Mouse (Mus musculus) yolk sac, embryonic 10.5 days (tissue): ENCODE measurements around the gene Parvg.

Experiments
- DNase-seq: peaks from one replicate; pipeline ENCODE4 v3.0.0-alpha.2; 2017; ENCODE audit warnings: low spot score

Gene Parvg

DNA sequence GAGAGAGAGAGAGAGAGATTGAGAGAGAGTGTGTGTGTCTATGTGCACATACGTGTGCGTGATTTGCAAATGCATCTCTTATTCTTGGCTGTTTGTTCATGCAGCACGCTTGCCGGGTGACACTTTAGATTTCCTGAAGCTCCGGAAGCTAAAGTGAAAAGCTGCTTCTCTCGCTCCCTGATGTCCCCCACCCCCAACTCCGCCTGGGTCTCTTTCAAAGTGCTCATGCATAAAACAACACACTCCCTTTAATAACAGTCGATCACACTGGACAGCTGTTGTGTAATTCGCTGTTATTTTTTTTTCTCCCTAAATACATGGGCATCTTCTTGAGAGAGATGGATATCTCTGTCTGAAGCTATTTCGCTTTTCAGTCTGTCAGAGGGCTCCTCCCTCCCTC lies 18.5 kb upstream of the Parvg start:
- DNase-seq: no peak

DNA sequence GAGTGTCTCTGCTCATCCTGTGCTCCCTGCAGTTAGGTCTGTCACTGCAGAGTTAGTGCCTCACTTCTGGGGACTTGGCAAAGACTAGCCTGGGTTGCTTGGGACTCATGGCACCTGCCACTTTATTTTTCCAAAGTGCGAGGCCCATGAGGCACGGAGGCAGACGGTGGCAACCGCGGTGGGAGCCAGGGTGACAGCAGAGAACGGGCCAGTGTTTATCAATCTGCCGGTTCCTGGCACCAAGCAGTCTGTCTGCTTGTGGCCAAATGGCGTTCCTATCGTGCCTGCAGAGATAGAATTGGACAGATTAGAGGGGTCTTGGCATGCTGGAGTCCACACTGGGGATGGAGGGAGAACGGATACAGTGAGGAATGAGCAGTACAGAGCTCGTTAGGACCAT lies 13.6 kb upstream of the Parvg start:
- no peak for DNase-seq

DNA sequence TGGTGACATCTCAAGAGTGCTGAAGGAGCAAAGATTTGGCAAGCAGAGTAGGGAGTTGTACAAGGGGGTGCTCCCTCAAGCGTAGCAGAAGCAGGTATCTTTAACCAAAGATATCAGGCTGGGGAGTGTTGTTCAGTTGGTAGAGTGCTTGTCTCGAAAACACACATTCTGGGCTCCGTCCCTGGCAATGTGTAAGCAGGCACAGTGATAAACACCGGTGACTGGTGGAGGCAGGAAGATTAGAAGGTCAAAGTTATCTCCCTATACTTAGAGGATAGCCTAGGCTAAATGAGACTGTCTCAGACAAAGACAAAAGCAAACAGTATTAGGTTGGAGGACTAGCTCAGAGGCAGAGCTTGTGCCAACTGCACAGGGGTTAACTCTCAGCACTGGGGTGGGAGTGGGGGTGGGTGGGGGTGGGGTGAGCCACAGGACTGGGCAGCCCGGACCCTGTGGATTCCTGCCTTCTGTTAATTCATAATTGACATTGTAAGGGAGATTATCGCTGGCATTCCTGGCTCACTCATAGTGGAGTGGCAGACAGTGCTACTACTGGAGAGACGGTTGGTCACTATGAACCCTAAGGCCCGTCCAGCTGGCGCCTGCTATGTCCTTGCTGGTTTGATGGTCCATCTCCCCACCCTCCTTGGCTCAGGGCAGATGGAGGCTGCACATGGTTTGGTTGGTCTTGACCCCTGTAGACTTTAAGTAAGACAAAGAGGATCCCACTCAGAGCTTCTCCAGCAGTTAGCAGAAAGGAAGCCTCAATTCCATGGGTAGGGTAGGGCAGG lies 12.3 kb upstream of the Parvg start:
- DNase-seq: no peak

DNA sequence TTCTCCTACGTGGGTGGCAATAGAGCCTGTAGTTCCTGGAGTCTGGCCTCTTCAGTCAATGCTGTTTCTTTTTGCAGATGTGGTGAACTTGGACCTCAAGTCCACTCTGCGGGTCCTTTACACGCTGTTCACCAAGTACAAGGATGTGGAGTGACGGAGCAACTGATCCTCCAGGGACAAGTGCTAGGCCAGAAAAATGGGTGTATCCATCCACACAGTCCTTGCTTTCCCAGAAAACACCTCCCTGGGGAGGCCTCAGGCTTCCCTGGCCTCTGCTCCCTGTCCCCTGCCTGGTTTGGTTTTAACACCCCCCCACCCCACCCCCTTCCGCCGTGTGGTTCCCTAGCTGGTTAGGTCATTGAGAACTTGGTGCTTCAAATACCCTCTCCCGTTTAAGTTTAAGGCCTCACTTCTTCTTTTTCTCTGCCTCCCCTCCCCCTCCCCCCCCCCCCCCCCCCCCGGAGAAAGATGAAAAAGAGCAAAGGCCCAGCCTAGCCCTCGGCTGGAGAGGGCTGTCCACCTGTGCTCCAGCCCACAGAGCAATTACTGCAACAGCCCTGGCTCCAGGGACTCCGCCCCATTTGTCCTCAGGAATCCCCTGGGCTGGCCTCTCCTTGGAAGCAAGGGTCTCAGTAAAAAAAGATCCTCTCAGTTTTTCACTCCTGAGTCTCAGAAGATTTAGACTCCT lies 10.8 kb upstream of the Parvg start:
- DNase-seq: no peak

DNA sequence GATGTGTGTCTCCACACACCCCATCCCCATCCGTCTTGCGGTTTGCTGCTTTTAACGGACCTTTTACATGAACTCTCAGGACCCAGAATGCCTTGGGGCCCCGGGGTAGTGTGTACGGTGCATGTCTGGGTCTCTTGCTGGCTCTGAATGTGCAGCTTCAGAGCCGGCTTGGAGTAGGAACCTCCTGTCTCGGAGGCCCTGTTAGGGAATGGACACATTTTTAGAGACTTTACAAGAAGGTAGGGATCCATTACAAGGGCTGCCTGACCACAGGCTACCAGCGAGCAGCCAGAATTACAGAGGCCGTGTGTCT lies 10.3 kb upstream of the Parvg start:
- no peak for DNase-seq

DNA sequence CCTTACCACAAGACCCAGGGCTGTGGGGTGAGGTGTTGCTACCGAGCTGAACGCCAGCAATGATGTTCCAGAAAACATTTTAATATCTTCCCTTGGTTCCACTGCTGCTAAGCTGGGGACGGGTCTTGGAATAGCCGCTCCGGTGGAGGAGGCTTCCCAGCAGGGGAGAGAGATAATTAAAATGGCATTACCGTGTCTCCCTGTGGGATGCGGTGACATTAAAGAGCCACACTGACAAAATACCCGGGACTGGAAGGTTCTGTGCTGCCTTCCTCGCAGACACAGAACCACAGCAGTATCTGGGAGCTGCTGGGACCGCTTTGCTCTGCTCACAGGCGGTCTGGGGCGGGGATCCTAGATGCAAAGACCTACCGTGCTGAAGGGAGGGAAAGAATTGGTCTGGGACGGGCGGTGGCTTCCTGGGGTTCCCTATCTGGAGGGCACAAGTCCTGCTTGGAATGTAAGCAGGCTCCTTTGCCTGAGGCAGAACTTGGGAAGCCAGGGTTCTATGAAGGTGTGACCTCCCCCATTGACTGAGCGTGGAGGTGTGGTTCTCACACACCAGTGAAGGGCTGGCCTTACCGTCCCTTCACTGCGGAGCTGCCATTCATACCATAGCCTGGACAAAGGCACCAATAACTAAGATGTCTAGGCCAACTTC lies 9.3 kb upstream of the Parvg start:
- no peak for DNase-seq

DNA sequence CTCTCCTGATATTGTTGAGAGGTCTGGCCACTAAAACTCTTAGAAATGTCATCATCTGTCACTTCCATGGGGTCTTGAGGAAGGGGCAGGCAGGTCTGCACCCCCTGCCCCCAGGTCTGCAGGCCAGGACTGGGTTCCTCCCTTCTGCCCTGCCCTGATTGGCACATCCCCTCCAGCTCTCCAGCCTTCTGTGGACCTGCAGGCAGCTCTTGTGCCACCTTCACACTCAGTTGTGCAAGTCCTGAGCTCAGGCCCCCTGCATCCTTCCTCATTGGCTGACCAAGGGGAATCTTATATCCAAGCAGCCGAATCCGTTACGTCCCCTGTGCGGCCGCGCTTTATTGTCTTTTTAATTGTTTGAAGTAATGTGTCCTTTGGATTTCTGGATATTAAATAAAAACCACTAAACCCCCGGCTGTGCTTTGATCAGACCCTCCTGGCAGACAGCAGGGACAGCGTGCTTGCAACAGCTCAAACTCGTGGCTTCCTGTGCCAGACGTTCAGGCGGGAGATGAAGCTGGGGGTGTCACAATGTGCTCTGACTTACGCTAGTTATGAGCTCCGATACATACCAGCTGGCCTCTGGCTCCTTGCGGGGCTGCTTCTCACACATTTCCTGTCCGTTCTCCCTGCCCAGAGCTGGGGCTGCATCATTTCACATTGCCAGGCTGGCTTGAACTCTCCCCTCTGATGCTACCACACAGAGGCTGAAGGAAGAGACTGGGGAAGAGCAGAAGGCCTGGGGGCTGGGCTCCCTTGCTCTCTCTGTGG lies 8.4 kb upstream of the Parvg start:
- DNase-seq: no peak

DNA sequence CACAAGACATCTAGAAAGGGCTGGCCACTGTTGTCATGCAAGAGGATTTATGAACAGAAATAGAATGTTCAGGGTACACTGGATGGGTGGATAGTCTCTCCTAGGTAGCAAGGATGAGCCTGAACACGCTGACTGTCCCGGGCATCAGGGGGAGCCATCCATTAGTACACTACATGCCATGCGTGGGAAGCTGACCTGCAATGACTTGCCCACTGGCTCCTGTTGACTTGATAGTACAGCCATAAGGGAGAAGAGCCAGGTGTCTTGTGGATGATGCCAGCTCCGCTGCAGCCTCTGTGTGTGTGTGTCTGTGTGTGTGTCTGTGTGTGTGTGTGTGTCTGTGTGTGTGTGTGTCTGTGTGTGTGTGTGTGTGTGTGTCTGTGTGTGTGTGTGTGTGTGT lies 4.4 kb upstream of the Parvg start:
- no peak for DNase-seq

DNA sequence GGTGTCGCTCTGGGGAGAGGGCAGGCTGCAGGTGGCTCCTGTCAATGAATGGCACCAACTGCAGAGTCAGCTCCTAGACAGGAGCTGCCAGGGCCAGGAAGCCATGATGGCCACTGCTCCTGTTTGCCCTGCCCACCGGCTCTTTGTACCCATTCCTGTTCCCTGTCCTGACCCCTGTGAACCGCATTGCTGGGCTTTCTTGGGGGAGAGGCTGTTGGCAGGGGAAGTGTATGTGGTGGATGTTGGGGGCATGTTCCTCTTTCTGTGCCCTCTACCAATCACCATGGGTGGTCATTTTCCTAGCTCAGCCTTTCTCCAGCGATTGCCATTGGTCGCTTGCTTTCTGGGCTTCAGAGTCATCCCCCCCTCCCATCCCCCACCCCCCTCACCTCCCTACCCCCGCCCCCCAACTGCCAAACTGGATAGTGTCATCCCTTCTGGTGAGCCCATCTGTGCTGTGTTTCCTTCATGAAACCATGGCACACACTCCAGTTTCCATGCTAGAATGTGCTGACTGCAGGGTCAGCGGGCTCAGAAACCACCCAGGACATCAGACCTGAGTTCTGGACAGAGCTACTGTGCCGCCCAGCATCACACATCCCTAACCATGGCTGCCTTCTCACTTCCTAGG lies 2.2 kb upstream of the Parvg start:
- no peak for DNase-seq

DNA sequence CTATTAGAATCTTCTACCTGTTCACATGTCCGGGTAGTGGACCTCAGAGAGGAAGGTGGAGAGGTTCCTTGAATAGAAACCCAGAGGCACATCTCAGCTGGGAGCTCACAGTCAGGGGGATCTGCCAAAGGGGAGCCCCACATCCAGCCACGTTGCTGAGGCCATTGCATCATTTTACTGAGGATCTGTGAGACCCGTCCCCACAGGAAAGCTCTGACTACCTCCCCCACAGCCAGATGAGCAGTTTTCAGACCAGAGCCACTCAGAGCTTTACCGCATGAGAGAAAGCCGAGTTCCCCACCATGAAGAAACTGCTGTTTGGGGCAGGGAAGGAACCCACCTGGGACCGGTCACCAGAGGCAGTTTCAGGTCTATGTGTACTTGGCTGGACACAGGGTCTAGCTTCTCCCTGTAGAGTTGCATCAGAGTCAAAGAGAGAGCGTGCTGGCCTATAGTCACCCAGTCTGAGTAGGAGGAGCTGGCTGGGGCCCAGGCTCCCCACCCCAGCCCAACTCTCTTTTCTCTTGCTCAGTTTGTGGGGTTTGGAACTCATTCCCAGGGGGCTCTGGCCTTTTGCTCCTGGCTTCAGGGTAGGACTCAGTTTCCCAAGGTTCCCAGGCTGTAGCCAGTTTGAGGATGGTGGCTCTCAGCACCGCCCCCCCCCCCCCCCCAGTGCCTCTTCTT lies 1.2 kb downstream of the Parvg start:
- DNase-seq: no peak

DNA sequence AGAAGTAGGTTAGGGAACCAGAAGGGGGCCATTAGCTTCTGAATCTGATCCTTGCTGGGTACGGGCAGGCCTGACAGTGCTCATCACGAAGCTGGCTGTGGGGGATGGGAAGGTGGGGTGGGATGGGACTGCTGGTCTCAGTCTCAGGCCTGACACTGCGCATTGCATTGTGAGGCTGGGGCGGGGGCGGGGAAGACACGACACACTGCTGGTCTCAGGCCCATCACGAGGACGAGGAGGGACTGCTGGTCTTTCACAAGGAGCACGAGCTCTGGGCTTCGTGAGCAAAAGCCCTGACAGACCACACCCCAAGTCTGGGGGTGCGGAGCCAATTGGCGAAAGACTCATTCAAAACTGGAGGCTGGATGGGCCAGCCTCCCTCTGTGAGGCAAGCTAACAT lies 1.9 kb downstream of the Parvg start:
- DNase-seq: no peak

DNA sequence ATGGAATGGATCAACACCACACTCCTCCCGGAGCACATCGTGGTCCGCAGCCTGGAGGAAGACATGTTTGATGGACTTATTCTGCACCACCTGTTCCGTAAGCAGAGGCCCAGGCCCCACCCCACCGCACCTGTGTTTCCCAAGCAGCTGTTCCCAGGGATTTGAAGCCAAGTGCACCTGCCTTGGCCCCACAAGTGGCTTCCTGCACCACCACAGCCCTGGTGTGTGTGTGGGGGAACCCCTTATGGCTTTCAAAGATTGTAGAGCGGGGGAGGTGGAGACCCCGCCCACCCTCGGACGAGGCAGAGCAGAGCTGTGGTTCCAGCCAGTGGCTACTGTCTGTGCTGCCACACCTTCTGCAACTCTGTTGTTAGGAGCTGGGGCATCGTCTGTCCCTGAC lies 5.0 kb downstream of the Parvg start:
- DNase-seq: no peak

DNA sequence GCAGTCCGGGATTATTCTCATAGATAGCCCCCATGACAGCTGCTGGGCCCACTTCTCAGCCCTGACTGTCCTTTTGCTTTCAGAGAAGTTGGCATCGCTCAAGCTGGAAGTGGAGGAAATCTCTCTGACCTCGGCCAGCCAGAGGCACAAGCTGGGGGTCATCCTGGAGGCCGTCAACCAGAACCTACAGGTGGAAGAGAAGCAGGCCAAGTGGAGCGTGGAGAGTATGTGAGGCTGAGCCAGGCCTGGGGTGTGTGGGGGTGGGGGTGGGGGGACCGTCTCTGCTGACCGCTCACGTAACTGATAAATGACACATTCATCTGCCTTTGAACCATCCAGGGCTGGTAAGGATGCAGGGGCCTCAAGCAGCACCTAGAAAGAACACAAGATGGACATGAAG lies 6.1 kb downstream of the Parvg start:
- DNase-seq: no peak

DNA sequence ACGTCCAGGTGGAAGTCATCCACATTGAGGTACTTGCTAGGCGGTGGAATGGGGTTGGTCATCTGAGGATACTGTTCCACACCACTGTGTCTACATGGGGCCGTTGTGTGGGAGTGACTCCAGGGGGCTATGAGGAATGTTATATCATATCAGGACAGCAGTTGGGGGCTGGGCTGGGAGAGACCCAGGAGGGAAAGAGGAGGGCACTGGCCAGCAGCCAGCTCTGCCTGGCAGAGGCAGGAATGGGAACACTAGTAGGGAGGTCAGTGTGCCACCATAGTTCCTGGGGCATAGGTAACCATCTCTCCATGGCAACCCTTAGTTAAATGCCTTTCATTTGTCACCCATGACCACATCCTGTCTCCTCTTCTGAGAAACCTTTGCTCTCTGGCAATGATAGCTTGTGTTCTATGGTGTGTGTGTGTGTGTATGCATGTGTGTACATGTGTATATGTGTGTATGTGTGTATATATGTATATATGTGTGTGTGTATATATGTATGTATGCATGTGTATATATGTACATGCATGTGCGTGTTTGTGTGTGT lies 7.3 kb downstream of the Parvg start:
- no peak for DNase-seq

DNA sequence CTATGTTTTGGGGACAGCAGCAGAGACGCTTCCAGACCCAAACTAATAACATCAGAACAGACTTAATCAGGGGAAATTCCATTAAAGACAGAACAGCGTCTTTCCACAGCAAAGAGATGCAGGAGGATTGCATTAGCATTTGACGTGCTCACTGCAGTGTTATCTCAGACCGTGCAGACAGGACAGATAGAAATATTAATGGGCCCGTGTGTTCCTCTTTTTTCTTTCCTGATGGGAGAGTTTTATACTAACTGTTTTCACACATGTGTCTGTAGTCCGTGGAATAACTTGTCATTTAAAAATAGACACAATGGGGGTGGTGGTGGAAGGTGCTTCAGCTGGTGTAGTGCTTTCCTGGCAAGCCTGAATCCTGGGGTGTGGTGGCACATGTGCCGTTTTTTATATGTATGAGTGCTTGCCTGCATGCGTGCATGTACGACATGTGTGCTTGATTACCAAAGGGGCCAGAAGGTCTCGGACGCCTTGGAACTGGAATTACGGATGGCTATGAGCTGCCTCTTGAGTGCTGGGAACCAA lies 12.5 kb downstream of the Parvg start:
- no peak for DNase-seq

DNA sequence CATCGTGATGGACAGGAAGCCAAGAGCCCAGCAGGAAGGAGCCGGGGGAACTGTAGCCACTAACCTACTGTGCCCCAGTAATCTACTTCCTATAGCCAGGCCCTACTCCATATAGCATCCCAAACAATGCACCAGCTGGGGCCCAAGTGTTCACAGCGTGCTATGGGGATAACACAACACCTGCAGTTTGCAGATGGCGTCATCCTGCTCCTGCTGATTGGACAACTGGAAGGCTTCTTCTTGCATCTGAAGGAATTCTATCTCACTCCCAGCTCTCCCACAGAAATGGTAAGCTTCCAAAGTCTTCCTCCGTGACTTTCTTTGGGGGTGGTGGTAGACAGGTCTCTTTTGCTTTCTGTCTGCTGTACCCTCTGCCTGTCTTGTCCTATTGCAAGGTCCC lies 13.8 kb downstream of the Parvg start:
- no peak for DNase-seq

DNA sequence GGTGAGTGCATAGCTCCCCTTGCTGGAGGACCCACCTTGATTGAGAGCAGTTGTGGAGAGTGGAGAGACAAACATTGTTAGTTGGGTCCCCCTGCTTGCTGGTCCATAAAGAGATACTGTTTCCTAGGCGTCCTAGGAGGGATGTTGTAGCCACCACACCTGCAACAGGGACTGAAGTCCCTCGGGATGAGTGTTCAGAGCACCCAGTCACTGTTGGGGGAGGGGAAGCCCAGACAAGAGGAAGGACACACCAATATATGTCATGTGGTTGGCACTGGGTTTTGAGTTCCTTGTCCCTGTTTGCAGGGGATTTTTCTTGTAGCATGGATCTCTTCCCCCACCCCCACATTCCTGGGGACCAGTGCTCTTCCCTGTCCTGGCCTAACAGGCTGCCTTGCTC lies 17.1 kb downstream of the Parvg start:
- no peak for DNase-seq

DNA sequence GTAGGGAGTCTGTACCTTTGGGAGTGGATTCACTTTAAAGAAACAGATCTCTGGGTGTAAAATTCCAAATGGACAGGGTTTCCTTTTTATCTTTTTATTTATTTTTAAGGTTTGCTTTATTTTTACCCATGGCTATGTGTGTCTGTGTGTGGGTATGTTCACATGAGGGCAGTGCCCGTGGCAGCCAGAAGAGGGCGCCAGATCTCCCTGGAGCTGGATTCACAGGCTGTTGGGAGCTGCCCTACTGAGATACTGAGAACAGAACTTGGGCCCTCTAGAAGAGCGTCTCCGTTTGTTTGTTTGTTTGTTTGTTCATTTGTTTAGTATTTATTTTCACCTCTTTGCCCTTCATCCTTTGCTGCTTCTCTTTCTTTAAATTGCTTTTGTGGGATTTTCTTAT lies 24.9 kb downstream of the Parvg start:
- no peak for DNase-seq

DNA sequence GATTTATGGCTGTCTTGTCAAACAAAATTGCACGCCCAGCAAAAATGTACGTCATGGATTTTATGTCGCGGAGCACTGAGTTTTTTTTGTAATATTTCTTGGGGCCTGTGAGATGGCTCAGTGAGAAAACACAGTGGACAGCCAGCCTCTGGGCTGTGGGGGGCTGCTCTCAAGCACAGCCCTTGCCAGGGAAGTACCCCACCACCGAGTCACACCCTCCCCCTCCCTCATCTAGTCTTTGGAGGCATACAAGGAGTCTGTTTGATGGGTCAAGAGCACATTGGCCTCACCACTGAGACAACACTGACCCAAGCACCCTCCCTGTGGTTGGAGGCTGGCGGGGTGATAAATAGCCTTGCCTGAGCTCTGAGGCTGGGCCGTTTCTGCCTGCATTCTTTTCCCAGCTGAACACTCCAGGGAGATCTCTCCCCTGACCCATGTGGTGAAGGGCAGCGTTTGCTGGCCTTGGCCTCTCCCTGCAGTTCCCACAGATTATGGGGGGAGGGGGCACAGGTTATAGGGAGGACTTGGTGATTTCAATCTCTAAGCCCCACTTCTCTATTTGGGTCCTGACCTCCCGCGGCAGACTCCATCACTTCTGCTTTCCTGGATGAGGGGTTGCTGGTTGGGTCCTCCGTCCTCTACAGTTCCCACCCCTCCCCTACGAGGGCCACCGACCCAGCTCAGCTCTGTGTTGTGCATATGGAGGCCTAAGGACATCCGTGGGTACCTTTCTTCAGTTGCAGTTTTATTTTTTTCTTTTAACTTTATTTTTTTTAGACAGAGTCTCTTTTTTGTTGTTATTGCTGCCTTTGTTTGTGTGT lies 26.3 kb downstream of the Parvg start:
- DNase-seq: peak; percentile 31

DNA sequence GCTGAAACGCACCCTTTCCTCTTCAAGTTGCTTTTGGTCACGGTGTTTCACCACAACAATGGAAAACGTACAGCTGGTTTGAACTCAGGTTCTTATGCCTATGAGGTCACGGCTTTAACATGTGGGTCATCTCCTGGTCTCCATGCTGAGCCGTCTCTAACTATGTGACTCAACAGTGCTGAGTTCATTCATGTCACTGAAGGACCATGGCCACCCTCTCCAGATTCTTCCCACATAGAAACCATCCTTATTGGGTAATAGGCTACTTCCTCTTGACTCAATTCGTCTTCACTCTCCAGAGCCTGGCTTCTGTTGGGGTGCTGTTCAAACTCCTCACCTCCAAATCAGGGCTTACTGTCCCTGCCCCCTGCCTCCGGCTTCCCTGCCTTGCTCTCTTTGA lies 27.5 kb downstream of the Parvg start:
- DNase-seq: no peak
